Mouse (Mus musculus) ES-Bruce4 (cell line): ENCODE measurements at regions not wholly inside any gene's neighbourhood (a gene's known extent, or its start where the extent isn't known, plus 50 kb on each side); places are given as distances from the start of the nearest gene placed in this dataset.

Experiments
- CTCF ChIP-seq: IDR thresholded peaks from one replicate; pipeline ENCODE4 v1.8.1; 2011; ENCODE audit warnings: low read depth, low read length
- EP300 ChIP-seq: IDR thresholded peaks from 2 replicates; pipeline ENCODE4 v1.6.1; 2011; ENCODE audit warnings: low read depth, low read length; ENCODE audit not compliant: insufficient read depth
- POLR2A ChIP-seq: IDR thresholded peaks from one replicate; pipeline ENCODE4 v1.8.1; 2011; ENCODE audit warnings: low read length; ENCODE audit not compliant: insufficient read depth

- TF ChIP-seq POLR2A: no peak
- TF ChIP-seq CTCF: no peak
- TF ChIP-seq EP300: no peak
Observed at GRCm38 (mm10) chr16:55745094-55745493, 93.6 kb downstream of the Nfkbiz start.
